ENCODE assay signal across 23 mouse cellular contexts in the genomic region with DNA sequence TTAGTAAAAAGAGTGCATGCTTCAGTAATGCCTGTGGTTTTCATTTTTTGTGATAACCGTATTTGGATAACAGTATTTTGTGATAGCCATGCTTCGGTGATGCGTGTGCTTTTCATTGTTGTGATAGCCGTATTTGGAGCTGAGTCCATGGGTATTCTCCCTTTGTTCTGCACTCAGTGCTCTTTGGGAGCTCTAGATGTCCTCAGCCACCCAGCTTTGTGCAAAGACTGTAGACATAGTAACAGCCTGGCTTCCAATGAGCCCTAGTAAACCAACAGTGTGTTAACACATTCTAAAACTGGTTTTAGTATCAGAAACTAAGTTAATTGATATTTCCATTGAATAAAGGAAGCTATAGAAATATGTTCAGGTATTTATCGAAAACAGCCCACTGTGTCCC.
DNase-seq lines count a peak whose midpoint lies in the region; ATAC-seq and TF ChIP-seq lines count a peak whose summit lies in the region.
"Had no signal": no experiment of that assay in that cellular context is flagged by ENCODE, and none has a peak within 500 bp of the region (broad histone marks: within the 10 kb centered on the region; RNA-seq: fewer than 3 reads in every experiment).

No protein-coding gene starts in this region.

- TF ChIP-seq CTCF in gastrocnemius, adult 2 months (IDR thresholded peaks at IDR 0.05), result peak; percentile 3; the same call in 1 of the 2 replicates
- TF ChIP-seq CTCF in hindbrain, postnatal 0 days (IDR thresholded peaks at IDR 0.05; ENCODE audit: low read depth), result 0 out of 2 replicates have a peak, but pooled peaks have one; percentile 12

- no peaks in the 10 kb centered on the region for H3K27me3 ChIP-seq in hindbrain, postnatal 0 days (ENCODE audit: insufficient read depth, low read length)
- no peaks in the 10 kb centered on the region for H3K27me3 ChIP-seq in hindbrain, embryonic 11.5 days (ENCODE audit: control insufficient read depth, insufficient read depth, low read length)
- H3K27me3 ChIP-seq: forebrain, embryonic 13.5 days; heart, embryonic 12.5 days; hindbrain, embryonic 15.5 days had no signal

- no peaks in the 10 kb centered on the region for H3K36me3 ChIP-seq in hindbrain, postnatal 0 days (ENCODE audit: insufficient read depth, low read length)
- H3K36me3 ChIP-seq in hindbrain, embryonic 11.5 days (ENCODE audit: control insufficient read depth, insufficient read depth, low read length), result no peaks in the 10 kb centered on the region
- H3K36me3 ChIP-seq: embryonic facial prominence, embryonic 10.5 days; heart, embryonic 12.5 days; hindbrain, embryonic 10.5 days; hindbrain, embryonic 15.5 days had no signal

- no peak for DNase-seq in gastrocnemius, adult 2 months
- no peak for DNase-seq in gastrocnemius, adult 8-10 months (ENCODE audit: low spot score in 2 of 2)
- peak; percentile 9 for DNase-seq in hindbrain, postnatal 0 days (ENCODE audit: low spot score)
- DNase-seq in hindbrain, embryonic 11.5 days (ENCODE audit: low spot score), result no peak
- DNase-seq in layer of hippocampus, adult 9-11 months, result peak; percentile 4
- DNase-seq in layer of hippocampus, postnatal 10 days (ENCODE audit: low spot score in 2 of 2), result no peak
- DNase-seq in brain, adult 2 months (ENCODE audit: low read depth, low spot score), result peak; percentile 22
- DNase-seq in Muller cell, postnatal 12 days (ENCODE audit: inconsistent ontology term), result no peak
- DNase-seq: adrenal gland, adult 2 months; adrenal gland, postnatal 36 days; cerebellum, adult 11 months; cerebellum, adult 9-10 months; cerebellum, postnatal 36 days; gastrocnemius, postnatal 10 days; heart, adult 18-20 months; heart, postnatal 14 days had no signal

- H3K9me3 ChIP-seq in hindbrain, postnatal 0 days (ENCODE audit: low read length), result no peaks in the 10 kb centered on the region
- H3K9me3 ChIP-seq in hindbrain, embryonic 11.5 days (ENCODE audit: control insufficient read depth, low read length), result no peaks in the 10 kb centered on the region
- H3K9me3 ChIP-seq: embryonic facial prominence, embryonic 10.5 days; forebrain, embryonic 13.5 days had no signal

- no peak overlapping the region for H3K4me2 ChIP-seq in hindbrain, postnatal 0 days (ENCODE audit: low read depth, low read length)
- no peak overlapping the region for H3K4me2 ChIP-seq in hindbrain, embryonic 11.5 days (replicated peaks; ENCODE audit: low read depth, low read length)
- H3K4me2 ChIP-seq: forebrain, embryonic 13.5 days; heart, embryonic 12.5 days; hindbrain, embryonic 15.5 days had no signal

- no peak for ATAC-seq in hindbrain, postnatal 0 days
- no peak for ATAC-seq in hindbrain, embryonic 11.5 days (ENCODE audit: low FRiP score)
- ATAC-seq: forebrain, embryonic 13.5 days; inflammation-experienced regulatory T-cells, adult 6 months; intestine, postnatal 0 days had no signal

- H3K27ac ChIP-seq in gastrocnemius, adult 2 months, result no peak overlapping the region
- H3K27ac ChIP-seq in hindbrain, postnatal 0 days, result no peak overlapping the region
- no peak overlapping the region for H3K27ac ChIP-seq in hindbrain, embryonic 11.5 days (ENCODE audit: low read depth, low read length)
- H3K27ac ChIP-seq: embryonic facial prominence, embryonic 10.5 days; forebrain, embryonic 13.5 days; hindbrain, embryonic 10.5 days; hindbrain, embryonic 15.5 days had no signal

- intact Hi-C loops in gastrocnemius, adult 2 months (cut with DNase I), result no loop called here

- no peak overlapping the region for H3K9ac ChIP-seq in hindbrain, postnatal 0 days (replicated peaks; ENCODE audit: low read length)
- H3K9ac ChIP-seq in hindbrain, embryonic 11.5 days (ENCODE audit: low read depth, low read length), result no peak overlapping the region
- H3K9ac ChIP-seq: forebrain, embryonic 13.5 days; heart, embryonic 12.5 days; hindbrain, embryonic 15.5 days had no signal

- H3K4me1 ChIP-seq in hindbrain, postnatal 0 days (ENCODE audit: insufficient read depth, low read length), result peaks cover 5% of the 10 kb centered on the region
- peaks cover 4% of the 10 kb centered on the region; the same call in 1 of the 2 replicates for H3K4me1 ChIP-seq in hindbrain, embryonic 11.5 days (replicated peaks; ENCODE audit: control insufficient read depth, insufficient read depth, low read length)

- H3K4me3 ChIP-seq in gastrocnemius, adult 2 months, result no peak overlapping the region
- no peak overlapping the region for H3K4me3 ChIP-seq in hindbrain, postnatal 0 days (ENCODE audit: low read length)
- H3K4me3 ChIP-seq in hindbrain, embryonic 11.5 days (ENCODE audit: low read depth, low read length), result no peak overlapping the region
- H3K4me3 ChIP-seq: embryonic facial prominence, embryonic 10.5 days; forebrain, embryonic 13.5 days; heart, embryonic 12.5 days; hindbrain, embryonic 10.5 days; hindbrain, embryonic 15.5 days had no signal

- WGBS in hindbrain, postnatal 0 days, result 83% methylated on average over 5 of the region's 5 CpGs
- WGBS in hindbrain, embryonic 11.5 days, result 84% methylated on average over 5 of the region's 5 CpGs

Comparison
In these comparisons a context has a peak if more than half of its experiments do, and no peak if none do; other contexts are left out.
1. DNase-seq: peak in hindbrain, postnatal 0 days (single experiment), layer of hippocampus, adult 9-11 months (single experiment) and brain, adult 2 months (single experiment); none in gastrocnemius, adult 2 months (single experiment), gastrocnemius, adult 8-10 months (0 of 2), hindbrain, embryonic 11.5 days (single experiment), layer of hippocampus, postnatal 10 days (0 of 2) and Muller cell, postnatal 12 days (single experiment).